Comparison of ENCODE assay signal across 13 mouse cellular contexts in the genomic region with DNA sequence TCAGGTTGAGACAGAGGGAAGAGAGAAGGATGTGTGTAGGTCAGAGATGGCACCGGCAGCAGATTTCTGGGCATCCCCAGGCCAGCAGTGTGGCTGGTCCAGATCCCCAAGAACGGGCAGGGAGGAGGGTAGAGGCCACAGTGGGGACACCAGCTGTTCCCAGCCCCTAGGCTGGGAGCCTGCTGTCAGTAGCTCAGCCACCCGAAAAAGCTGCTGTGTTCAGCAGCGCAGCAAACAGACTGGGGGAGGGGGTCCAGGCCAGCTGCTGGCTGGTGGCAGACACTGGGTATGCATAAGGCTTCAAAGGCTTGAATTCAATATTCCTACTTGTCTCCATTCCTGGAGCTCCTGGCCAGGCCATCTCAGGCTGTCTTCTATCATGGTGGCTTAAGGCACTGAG. TPM values are rescaled to one million over a fixed set of nuclear protein-coding genes. Genes with fewer than 3 reads are reported as not detected.
DNase-seq lines count a peak whose midpoint lies in the region; ATAC-seq and TF ChIP-seq lines count a peak whose summit lies in the region.
"Had no signal": no experiment of that assay in that cellular context is flagged by ENCODE, and none has a peak within 500 bp of the region (broad histone marks: within the 10 kb centered on the region; RNA-seq: fewer than 3 reads in every experiment).

No protein-coding gene starts in this region.

- no peak for TF ChIP-seq POLR2A in limb, embryonic 14.5 days (IDR thresholded peaks at IDR 0.05; ENCODE audit: borderline replicate concordance, extremely low read depth, insufficient read depth, insufficient read length)

- no peak overlapping the region for H3K4me2 ChIP-seq in limb, embryonic 14.5 days (replicated peaks; ENCODE audit: low read depth, low read length, severe bottlenecking)
- H3K4me2 ChIP-seq in liver, embryonic 11.5 days: no peak overlapping the region

- H3K27ac ChIP-seq in limb, embryonic 14.5 days (replicated peaks; ENCODE audit: low read depth, low read length): no peak overlapping the region
- H3K27ac ChIP-seq in liver, embryonic 11.5 days (ENCODE audit: low read depth, low read length): no peak overlapping the region
- H3K27ac ChIP-seq: kidney, postnatal 0 days had no signal

- peaks cover 13% of the 10 kb centered on the region for H3K4me1 ChIP-seq in limb, embryonic 14.5 days (ENCODE audit: control insufficient read depth, insufficient read depth, low read length)
- peaks cover 6% of the 10 kb centered on the region for H3K4me1 ChIP-seq in liver, embryonic 11.5 days (replicated peaks; ENCODE audit: control insufficient read depth, insufficient read depth, low read length)

- peak; percentile 57 for DNase-seq in embryo, embryonic 11 days
- no peak for DNase-seq in embryo, embryonic 9.5 days (ENCODE audit: extremely low spot score)
- peak; percentile 51 for DNase-seq in right cerebral cortex, postnatal 4 days
- no peak for DNase-seq in right cerebral cortex, postnatal 25 days
- peak; percentile 54 for DNase-seq in limb, embryonic 14.5 days (ENCODE audit: low spot score)
- DNase-seq in liver, embryonic 11.5 days (ENCODE audit: low spot score): no peak
- DNase-seq in adrenal gland, adult (ENCODE audit: inconsistent age in 2 of 2, low spot score in 1 of 2): no peak
- no peak for DNase-seq in urinary bladder, postnatal 10 days (ENCODE audit: low spot score)
- DNase-seq: B cell, adult 2 months had no signal

- H3K9ac ChIP-seq in limb, embryonic 14.5 days (ENCODE audit: low read depth, low read length, severe bottlenecking): no peak overlapping the region
- no peak overlapping the region for H3K9ac ChIP-seq in liver, embryonic 11.5 days (ENCODE audit: low read depth, low read length)

- no peaks in the 10 kb centered on the region for H3K9me3 ChIP-seq in limb, embryonic 14.5 days (ENCODE audit: control insufficient read depth, low read length)
- no peaks in the 10 kb centered on the region for H3K9me3 ChIP-seq in liver, embryonic 11.5 days (ENCODE audit: control insufficient read depth, low read length)

- H3K36me3 ChIP-seq in limb, embryonic 14.5 days (ENCODE audit: control insufficient read depth, insufficient read depth, low read length): peaks cover 16% of the 10 kb centered on the region
- H3K36me3 ChIP-seq in liver, embryonic 11.5 days (ENCODE audit: control insufficient read depth, insufficient read depth, low read length): peaks cover 6% of the 10 kb centered on the region

- peak; percentile 60 for ATAC-seq in limb, embryonic 14.5 days (ENCODE audit: low FRiP score, low read depth)
- no peak for ATAC-seq in liver, embryonic 11.5 days (replicated peaks; ENCODE audit: low FRiP score)
- ATAC-seq: Patski had no signal

- H3K27me3 ChIP-seq in limb, embryonic 14.5 days (ENCODE audit: control insufficient read depth, insufficient read depth, low read length): peaks cover 26% of the 10 kb centered on the region; the same call in 1 of the 2 replicates
- H3K27me3 ChIP-seq in liver, embryonic 11.5 days (replicated peaks; ENCODE audit: control insufficient read depth, insufficient read depth, low read length): peaks cover 34% of the 10 kb centered on the region
- H3K27me3 ChIP-seq: Patski had no signal

- WGBS in limb, embryonic 14.5 days: 33% methylated on average over 4 of the region's 4 CpGs
- 46% methylated on average over 4 of the region's 4 CpGs for WGBS in liver, embryonic 11.5 days

- H3K4me3 ChIP-seq in limb, embryonic 14.5 days (replicated peaks; ENCODE audit: low read length): no peak overlapping the region
- H3K4me3 ChIP-seq in liver, embryonic 11.5 days (ENCODE audit: low read depth, low read length): no peak overlapping the region

RNA-seq across cellular contexts. Expression of a gene that starts 8.3 kb away (rescaled TPM):
- polyA plus RNA-seq in limb, embryonic 14.5 days (2012; rRNA removed): 1,201 and 1,869 TPM in 2 replicates
- 1,151 and 1,199 TPM in 2 replicates for polyA plus RNA-seq in limb, embryonic 14.5 days (2014; fragmentation: Nextera tagmentation; extraction: Ambion mirVana)
- polyA plus RNA-seq in liver, embryonic 11.5 days (2014; fragmentation: Nextera tagmentation; extraction: Ambion mirVana): 1,333 and 1,422 TPM in 2 replicates

RNA-seq across cellular contexts. Expression of a gene that starts 12.0 kb away (rescaled TPM):
- 51.4 and 54.1 TPM in 2 replicates for polyA plus RNA-seq in limb, embryonic 14.5 days (2012; rRNA removed)
- 20.9 and 21.5 TPM in 2 replicates for polyA plus RNA-seq in limb, embryonic 14.5 days (2014; fragmentation: Nextera tagmentation; extraction: Ambion mirVana)
- 2.1 and 2.2 TPM in 2 replicates for polyA plus RNA-seq in liver, embryonic 11.5 days (2014; fragmentation: Nextera tagmentation; extraction: Ambion mirVana)

RNA-seq across cellular contexts. Expression of a gene that starts 18.4 kb away (rescaled TPM):
- polyA plus RNA-seq in limb, embryonic 14.5 days (2012; rRNA removed): 1.4 and 1.6 TPM in 2 replicates
- polyA plus RNA-seq in limb, embryonic 14.5 days (2014; fragmentation: Nextera tagmentation; extraction: Ambion mirVana): 0.70 and 1.0 TPM in 2 replicates
- polyA plus RNA-seq in liver, embryonic 11.5 days (2014; fragmentation: Nextera tagmentation; extraction: Ambion mirVana): 0.22 and 0.43 TPM in 2 replicates
- polyA plus RNA-seq: liver, adult 2 months had no signal

RNA-seq across cellular contexts. Expression of a gene that starts 38.9 kb away (rescaled TPM):
- polyA plus RNA-seq in limb, embryonic 14.5 days (2012; rRNA removed): 2.4 and 2.7 TPM in 2 replicates
- polyA plus RNA-seq in limb, embryonic 14.5 days (2014; fragmentation: Nextera tagmentation; extraction: Ambion mirVana): 6.1 and 7.4 TPM in 2 replicates
- 24.0 and 31.2 TPM in 2 replicates for polyA plus RNA-seq in liver, embryonic 11.5 days (2014; fragmentation: Nextera tagmentation; extraction: Ambion mirVana)

RNA-seq across cellular contexts. Expression of a gene that starts 48.6 kb away (rescaled TPM):
- 1.0 and 1.1 TPM in 2 replicates for polyA plus RNA-seq in limb, embryonic 14.5 days (2012; rRNA removed)
- polyA plus RNA-seq in limb, embryonic 14.5 days (2014; fragmentation: Nextera tagmentation; extraction: Ambion mirVana): 1.1 and 1.7 TPM in 2 replicates
- 0.47 and 0.77 TPM in 2 replicates for polyA plus RNA-seq in liver, embryonic 11.5 days (2014; fragmentation: Nextera tagmentation; extraction: Ambion mirVana)
- polyA plus RNA-seq: heart, embryonic 11.5 days had no signal

Comparison
In these comparisons a context has a peak if more than half of its experiments do, and no peak if none do; other contexts are left out.
1. DNase-seq: peak in embryo, embryonic 11 days (single experiment), right cerebral cortex, postnatal 4 days (single experiment) and limb, embryonic 14.5 days (single experiment); none in embryo, embryonic 9.5 days (single experiment), right cerebral cortex, postnatal 25 days (single experiment), liver, embryonic 11.5 days (single experiment), adrenal gland, adult (0 of 2) and urinary bladder, postnatal 10 days (single experiment).